Mouse (Mus musculus) intestine, embryonic 14.5 days (tissue): ENCODE data around the gene Hax1. TPM values are rescaled to one million over a fixed set of nuclear protein-coding genes. Genes with fewer than 3 reads are reported as not detected.

Experiments used
- ATAC-seq: fragments of 200-750 bp; cut with Nextera tagmentation; replicated peaks from 2 replicates; pipeline ENCODE4 v1.8.0; 2017; ENCODE audit warnings: low read depth, moderate number of reproducible peaks, moderate TSS enrichment, moderate library complexity; ENCODE audit not compliant: low FRiP score, low TSS enrichment
- DNase-seq: peaks from one replicate; pipeline ENCODE4 v3.0.0-alpha.2; 2018; ENCODE audit warnings: low spot score
- H3K27ac ChIP-seq: fragments of 300-500 bp; sonication (generic); 2 replicates; pipeline ENCODE4 v1.5.1; 2014; ENCODE audit warnings: low read depth, mild to moderate bottlenecking, control low read depth
- H3K27me3 ChIP-seq: fragments of 300-500 bp; sonication (generic); replicated peaks from 2 replicates; pipeline ENCODE4 v1.6.1; 2014; ENCODE audit warnings: low read length, control low read depth; ENCODE audit not compliant: control insufficient read depth, insufficient read depth
- H3K36me3 ChIP-seq: fragments of 300-500 bp; sonication (generic); 2 replicates; pipeline ENCODE4 v1.6.1; 2014; ENCODE audit warnings: low read length, control low read depth; ENCODE audit not compliant: control insufficient read depth, insufficient read depth
- H3K4me1 ChIP-seq: fragments of 300-500 bp; sonication (generic); replicated peaks from 2 replicates; pipeline ENCODE4 v1.6.1; 2014; ENCODE audit warnings: low read length, control low read depth, mixed read lengths; ENCODE audit not compliant: control insufficient read depth, insufficient read depth
- H3K4me2 ChIP-seq: fragments of 300-500 bp; sonication (generic); 2 replicates; pipeline ENCODE4 v1.6.1; 2014; ENCODE audit warnings: low read length
- H3K4me3 ChIP-seq: fragments of 300-500 bp; sonication (generic); 2 replicates; pipeline ENCODE4 v1.5.1; 2014; ENCODE audit warnings: low read depth, low read length, control low read depth, mixed read lengths
- H3K9ac ChIP-seq: fragments of 300-500 bp; sonication (generic); 2 replicates; pipeline ENCODE4 v1.6.1; 2014; ENCODE audit warnings: mild to moderate bottlenecking, low read length
- H3K9me3 ChIP-seq: fragments of 300-500 bp; sonication (generic); 2 replicates; pipeline ENCODE4 v1.6.1; 2016; ENCODE audit warnings: low read length, control low read depth; ENCODE audit not compliant: control insufficient read depth
- WGBS: fragments of 180-500 bp; shearing (Covaris S2); extraction: QIAGEN DNeasy Blood & Tissue Kit; methylation state at CpG from one replicate; pipeline ENCODE4 v1.1.7; 2014; 5-methylcytosine and 5-hydroxymethylcytosine counted together
- polyA plus RNA-seq: library from polyadenylated mRNA; unstranded; fragments of >200 nt; fragmentation: Nextera tagmentation; extraction: Ambion mirVana; gene quantifications from 2 replicates; pipeline ENCODE4 v1.2.1, GENCODE M21; 2014

The Hax1 gene
- polyA plus RNA-seq, 1 experiment from 2014 or later = 121 TPM

GRCm38 (mm10) chr3:89965557-89965956, 33.0 kb downstream of the Hax1 start:
- DNase-seq (no peak), ATAC-seq (no peak)
- no peaks in the 10 kb centered on the region for H3K27me3 ChIP-seq
- H3K4me2 ChIP-seq = no peak overlapping the region
- 90% methylated on average over 8 of the region's 8 CpGs for WGBS
- H3K27ac ChIP-seq = no peak overlapping the region
- no peak overlapping the region for H3K9ac ChIP-seq
- H3K9me3 ChIP-seq = no peaks in the 10 kb centered on the region
- no peak overlapping the region for H3K4me3 ChIP-seq
- peaks cover 25% of the 10 kb centered on the region for H3K4me1 ChIP-seq
- no peaks in the 10 kb centered on the region for H3K36me3 ChIP-seq

- Histone ChIP-seq H3K27me3 (no peaks in the 10 kb centered on the region), H3K4me2 (peak overlapping the region; percentile 91), H3K36me3 (no peaks in the 10 kb centered on the region), H3K9me3 (no peaks in the 10 kb centered on the region), H3K9ac (peak overlapping the region; percentile 85), H3K27ac (peak overlapping the region; percentile 94), H3K4me3 (peak overlapping the region; percentile 85), H3K4me1 (peaks cover 32% of the 10 kb centered on the region)
- DNase-seq (peak; percentile 75), ATAC-seq (no peak)
- 25% methylated on average over 22 of the region's 22 CpGs for WGBS
Observed at GRCm38 (mm10) chr3:89963926-89964739, 34.4 kb downstream of the Hax1 start.

GRCm38 (mm10) chr3:89963221-89963763, 35.3 kb downstream of the Hax1 start, which contains the start of gene Atp8b2:
Gene Atp8b2, minus strand, starts transcription at chr3:89963508.
- no peaks in the 10 kb centered on the region for H3K9me3 ChIP-seq
- H3K36me3 ChIP-seq = peaks cover 1% of the 10 kb centered on the region
- ATAC-seq = peak; percentile 66; the same call in 1 of the 2 replicates
- DNase-seq = peak; percentile 84
- H3K4me2 ChIP-seq = peak within 1 kb of the TSS; percentile 91
- H3K27ac ChIP-seq = peak within 1 kb of the TSS; percentile 94
- under 1% methylated on average over 35 of the region's 35 CpGs for WGBS
- peak within 1 kb of the TSS; percentile 85 for H3K9ac ChIP-seq
- no peaks in the 10 kb centered on the region for H3K27me3 ChIP-seq
- peak within 1 kb of the TSS; percentile 85 for H3K4me3 ChIP-seq
- peaks cover 32% of the 10 kb centered on the region for H3K4me1 ChIP-seq

GRCm38 (mm10) chr3:89962751-89963220, 35.8 kb downstream of the Hax1 start:
- Histone ChIP-seq H3K4me1 (peaks cover 32% of the 10 kb centered on the region), H3K27ac (peak overlapping the region; percentile 94), H3K27me3 (no peaks in the 10 kb centered on the region), H3K9ac (peak overlapping the region; percentile 85), H3K36me3 (peaks cover 6% of the 10 kb centered on the region), H3K9me3 (no peaks in the 10 kb centered on the region), H3K4me2 (peak overlapping the region; percentile 91), H3K4me3 (peak overlapping the region; percentile 85)
- peak; percentile 78 for DNase-seq
- 1% methylated on average over 30 of the region's 30 CpGs for WGBS
- ATAC-seq = no peak; the same call in 1 of the 2 replicates

GRCm38 (mm10) chr3:89962059-89962750, 36.4 kb downstream of the Hax1 start:
- H3K4me3 ChIP-seq = peak overlapping the region; percentile 85
- peak overlapping the region; percentile 94 for H3K27ac ChIP-seq

DNA sequence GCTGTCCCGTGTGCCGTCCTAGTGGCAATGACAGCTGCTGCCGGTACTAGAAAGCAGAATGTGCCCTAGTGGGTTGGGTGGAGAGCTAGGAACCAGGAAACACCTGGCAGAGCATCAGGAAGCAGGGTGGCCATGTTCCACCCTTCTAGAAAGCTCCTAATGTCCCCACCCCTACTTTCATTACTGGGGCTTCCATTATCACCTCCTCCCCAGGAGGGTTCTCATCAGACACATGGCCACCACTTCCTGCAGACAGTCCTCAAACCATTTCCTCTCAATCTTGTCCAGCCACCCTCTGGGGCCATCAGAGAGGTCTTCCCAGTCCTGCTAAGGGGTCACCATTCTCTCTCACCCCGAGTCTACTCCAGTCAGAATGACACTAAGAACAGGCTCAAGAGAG, 37.1 kb downstream of the Hax1 start:
- peaks cover 20% of the 10 kb centered on the region for H3K36me3 ChIP-seq
- no peak for ATAC-seq
- DNase-seq = no peak
- 60% methylated on average over 4 of the region's 4 CpGs for WGBS
- no peaks in the 10 kb centered on the region for H3K9me3 ChIP-seq
- H3K4me2 ChIP-seq = peak overlapping the region; percentile 91
- H3K9ac ChIP-seq = no peak overlapping the region
- H3K27me3 ChIP-seq = no peaks in the 10 kb centered on the region
- peaks cover 32% of the 10 kb centered on the region for H3K4me1 ChIP-seq
- H3K4me3 ChIP-seq = 0 out of 2 replicates have a peak overlapping the region, but pooled peaks have one; percentile 85
- H3K27ac ChIP-seq = 0 out of 2 replicates have a peak overlapping the region, but pooled peaks have one; percentile 94

More at GRCm38 (mm10) chr3:89962059-89962750, 36.4 kb downstream of the Hax1 start:
- peaks cover 12% of the 10 kb centered on the region for H3K36me3 ChIP-seq
- peak overlapping the region; percentile 85 for H3K9ac ChIP-seq
- peak overlapping the region; percentile 91 for H3K4me2 ChIP-seq
- peak; percentile 57 for DNase-seq
- no peak for ATAC-seq
- no peaks in the 10 kb centered on the region for H3K27me3 ChIP-seq
- WGBS = 5% methylated on average over 14 of the region's 14 CpGs
- no peaks in the 10 kb centered on the region for H3K9me3 ChIP-seq
- peaks cover 32% of the 10 kb centered on the region for H3K4me1 ChIP-seq

GRCm38 (mm10) chr3:89960469-89960868, 38.1 kb downstream of the Hax1 start:
- ATAC-seq (peak; percentile 85), DNase-seq (peak; percentile 89)
- Histone ChIP-seq H3K9ac (peak overlapping the region; percentile 44), H3K27ac (no peak overlapping the region), H3K36me3 (peaks cover 29% of the 10 kb centered on the region), H3K4me2 (peak overlapping the region; percentile 91), H3K4me1 (peaks cover 32% of the 10 kb centered on the region), H3K27me3 (no peaks in the 10 kb centered on the region), H3K4me3 (peak overlapping the region; percentile 48), H3K9me3 (no peaks in the 10 kb centered on the region)
- WGBS = under 1% methylated on average over 30 of the region's 30 CpGs

DNA sequence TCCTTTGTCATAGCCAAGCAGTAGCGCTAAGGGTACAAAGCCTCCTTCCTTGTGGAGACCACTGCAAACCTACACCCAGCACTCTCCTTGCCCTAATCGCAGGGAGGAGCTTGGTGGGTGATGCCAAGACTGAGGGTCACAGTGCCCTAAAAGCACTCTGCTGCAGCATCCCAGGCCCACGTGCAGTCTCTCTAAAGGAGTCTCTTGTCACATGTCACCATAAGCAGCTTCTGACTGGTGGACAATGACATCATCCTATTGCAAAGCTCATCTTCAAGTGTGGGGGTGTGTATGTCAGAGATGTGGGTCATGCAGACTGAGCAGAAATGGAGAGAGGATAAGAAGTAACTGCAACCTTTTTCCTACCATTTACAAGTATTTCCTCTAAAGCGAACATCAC, 39.1 kb downstream of the Hax1 start:
- DNase-seq = no peak
- Histone ChIP-seq H3K9me3 (no peaks in the 10 kb centered on the region), H3K4me1 (peaks cover 26% of the 10 kb centered on the region), H3K4me2 (no peak overlapping the region), H3K36me3 (peaks cover 37% of the 10 kb centered on the region), H3K27ac (no peak overlapping the region), H3K9ac (no peak overlapping the region), H3K4me3 (no peak overlapping the region), H3K27me3 (no peaks in the 10 kb centered on the region)
- ATAC-seq = no peak
- 82% methylated on average over 4 of the region's 4 CpGs for WGBS
